Mouse (Mus musculus) stomach, postnatal 0 days (tissue): Measurements from ENCODE around the gene Tjp1.

ENCODE experiments used
- CTCF ChIP-seq: IDR thresholded peaks from 2 replicates; pipeline ENCODE4 v1.5.1; 2016; ENCODE audit warnings: antibody characterized with exemption, low read depth, mild to moderate bottlenecking, moderate library complexity
- EP300 ChIP-seq: optimal IDR thresholded peaks from 2 replicates; pipeline ENCODE3; 2016; ENCODE audit warnings: antibody characterized with exemption

- TF ChIP-seq CTCF = no peak
- no peak for TF ChIP-seq EP300
These were observed 75.3 kb downstream of the Tjp1 start for GRCm38 (mm10) chr7:65452246-65452645.
